Mouse (Mus musculus): ENCODE measurements around the gene Mindy1.

DNA sequence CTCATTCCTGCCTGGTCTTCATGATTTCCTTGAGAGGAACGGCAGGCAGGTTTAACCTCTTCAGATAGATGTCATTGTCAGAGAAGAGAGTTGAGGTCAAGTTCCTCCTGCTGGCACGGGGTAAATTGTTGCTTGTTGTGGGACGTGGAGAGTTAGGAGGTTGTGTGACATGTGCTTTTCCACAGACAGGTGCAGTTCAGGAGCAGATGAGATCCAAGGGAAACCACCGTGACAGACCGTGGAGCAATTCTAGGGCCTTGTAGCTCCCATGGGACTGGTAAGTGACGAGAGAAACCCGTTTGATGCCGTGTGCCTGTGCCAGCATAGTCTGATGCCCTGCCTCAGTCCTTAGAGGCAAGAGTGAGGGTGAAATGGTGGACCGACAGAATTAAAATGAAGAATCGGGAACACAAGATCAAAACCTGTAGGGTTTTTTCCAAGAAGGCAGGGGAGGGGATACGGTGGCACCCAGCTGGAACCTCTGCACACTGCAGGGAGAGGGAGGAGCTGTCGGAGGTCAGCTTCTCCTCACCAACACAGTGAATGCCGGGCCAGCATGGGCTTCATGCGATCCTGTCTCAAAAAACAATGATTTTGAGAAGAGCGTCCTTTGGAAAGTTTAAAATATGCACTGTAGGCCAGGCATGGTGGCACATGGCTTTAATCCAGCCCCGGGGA is 47.7 kb upstream of the Mindy1 start:
- TF ChIP-seq CTCF (IDR thresholded peaks at IDR 0.05; ENCODE audit: control insufficient read depth, insufficient read depth, low read length) (no peak), POLR2A (IDR thresholded peaks at IDR 0.05; ENCODE audit: borderline replicate concordance, control insufficient read depth, low read depth, low read length) (no peak)

Data from bone marrow, adult 2 months (tissue).